Mouse (Mus musculus) E14TG2a.4 (cell line): ENCODE data around the gene Gm10203.

ENCODE experiments used
- CTCF ChIP-seq: conservative IDR thresholded peaks from 2 replicates; pipeline ENCODE4 v1.5.1; 2014; ENCODE audit warnings: low read length
- NANOG ChIP-seq: IDR thresholded peaks from 2 replicates; pipeline ENCODE4 v1.6.1; 2014; ENCODE audit warnings: borderline replicate concordance, low read length, mixed read lengths
- POU5F1 ChIP-seq: IDR thresholded peaks from 2 replicates; pipeline ENCODE4 v1.6.1; 2014; ENCODE audit warnings: low read length, borderline replicate concordance

GRCm38 (mm10) chr6:149155031-149155841 is 25.3 kb downstream of the Gm10203 start:
- TF ChIP-seq CTCF = no peak
- TF ChIP-seq NANOG = no peak
- no peak for TF ChIP-seq POU5F1
